In the genomic region with DNA sequence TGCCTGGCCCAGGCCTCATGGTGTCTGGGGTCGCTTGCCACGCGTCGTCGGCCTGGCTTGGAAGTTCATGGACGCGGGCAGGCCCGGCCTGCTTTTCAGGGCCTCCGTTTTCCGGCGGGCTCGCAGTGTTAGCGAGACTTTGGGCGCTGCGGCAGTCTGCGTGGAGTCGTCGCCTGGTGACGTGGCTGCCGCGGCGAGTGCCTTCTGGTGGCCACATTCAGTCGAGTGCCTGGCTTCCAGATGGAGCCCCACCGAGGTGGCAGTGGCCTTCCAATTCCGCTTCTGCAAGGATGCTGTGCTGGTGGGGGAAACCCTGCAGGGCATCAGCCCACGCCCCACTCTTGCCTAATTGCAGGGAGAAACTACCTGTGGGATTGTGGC, we compare ENCODE assay signal across 7 mouse cellular contexts.
A peak's percentile ranks its signal among the peaks of the same experiment; 100 is the strongest.
DNase-seq lines count a peak whose midpoint lies in the region; ATAC-seq and TF ChIP-seq lines count a peak whose summit lies in the region.
"Not testable (repeated sequence)": the region's sequence is repeated elsewhere in the genome, so short reads cannot be mapped to it uniquely, and the experiment has no call there.

No protein-coding gene starts in this region.

- TF ChIP-seq POLR2A in brain, embryonic 14.5 days (IDR thresholded peaks at IDR 0.05; ENCODE audit: borderline replicate concordance, extremely low read depth, insufficient read depth, insufficient read length, poor library complexity, severe bottlenecking), result not testable (repeated sequence)

- H3K9ac ChIP-seq in embryonic facial prominence, embryonic 15.5 days, result peak overlapping the region; percentile 33
- H3K9ac ChIP-seq in heart, embryonic 11.5 days (ENCODE audit: low read depth, low read length), result peak overlapping the region; percentile 76
- peak overlapping the region; percentile 59 for H3K9ac ChIP-seq in intestine, embryonic 15.5 days
- H3K9ac ChIP-seq in limb, embryonic 15.5 days, result peak overlapping the region; percentile 55

- H3K4me1 ChIP-seq in embryonic facial prominence, embryonic 15.5 days; heart, embryonic 11.5 days (ENCODE audit: control insufficient read depth, insufficient read depth, low read length); intestine, embryonic 15.5 days (replicated peaks); limb, embryonic 15.5 days: not testable (repeated sequence)
- H3K4me1 ChIP-seq in megakaryocyte, embryonic 14.5 days, result peaks cover 17% of the 10 kb centered on the region

- 19% methylated on average over 26 of the region's 26 CpGs for WGBS in embryonic facial prominence, embryonic 15.5 days
- 21% methylated on average over 26 of the region's 26 CpGs for WGBS in heart, embryonic 11.5 days (ENCODE audit: insufficient replicate concordance)
- WGBS in intestine, embryonic 15.5 days, result 25% methylated on average over 26 of the region's 26 CpGs
- 20% methylated on average over 26 of the region's 26 CpGs for WGBS in limb, embryonic 15.5 days

- not testable (repeated sequence) for H3K27ac ChIP-seq in embryonic facial prominence, embryonic 15.5 days (replicated peaks); heart, embryonic 11.5 days (ENCODE audit: low read depth, low read length); intestine, embryonic 15.5 days; limb, embryonic 15.5 days

- H3K9me3 ChIP-seq in embryonic facial prominence, embryonic 15.5 days (replicated peaks); heart, embryonic 11.5 days (replicated peaks; ENCODE audit: control insufficient read depth, low read length); intestine, embryonic 15.5 days; limb, embryonic 15.5 days: not testable (repeated sequence)
- peaks cover 11% of the 10 kb centered on the region; the same call in 1 of the 2 replicates for H3K9me3 ChIP-seq in megakaryocyte, embryonic 14.5 days

- ATAC-seq in embryonic facial prominence, embryonic 15.5 days (ENCODE audit: insufficient number of reproducible peaks, low FRiP score, low TSS enrichment, low read depth); heart, embryonic 11.5 days (replicated peaks; ENCODE audit: insufficient number of reproducible peaks, low FRiP score, low TSS enrichment); intestine, embryonic 15.5 days; limb, embryonic 15.5 days (ENCODE audit: insufficient number of reproducible peaks, low FRiP score, low TSS enrichment, low read depth): not testable (repeated sequence)

- H3K27me3 ChIP-seq in embryonic facial prominence, embryonic 15.5 days; heart, embryonic 11.5 days (ENCODE audit: control insufficient read depth, insufficient read depth, low read length); intestine, embryonic 15.5 days (replicated peaks); limb, embryonic 15.5 days; megakaryocyte, embryonic 14.5 days (replicated peaks): not testable (repeated sequence)

- H3K4me2 ChIP-seq in embryonic facial prominence, embryonic 15.5 days (replicated peaks), result peak overlapping the region; percentile 57
- peak overlapping the region; percentile 75 for H3K4me2 ChIP-seq in heart, embryonic 11.5 days
- H3K4me2 ChIP-seq in intestine, embryonic 15.5 days (replicated peaks), result peak overlapping the region; percentile 85
- peak overlapping the region; percentile 80 for H3K4me2 ChIP-seq in limb, embryonic 15.5 days

- H3K4me3 ChIP-seq in embryonic facial prominence, embryonic 15.5 days (replicated peaks), result peak overlapping the region; percentile 49
- peak overlapping the region; percentile 54 for H3K4me3 ChIP-seq in heart, embryonic 11.5 days (ENCODE audit: low read depth, low read length)
- peak overlapping the region; percentile 55 for H3K4me3 ChIP-seq in intestine, embryonic 15.5 days (replicated peaks)
- H3K4me3 ChIP-seq in limb, embryonic 15.5 days, result peak overlapping the region; percentile 55
- peak overlapping the region; percentile 90 for H3K4me3 ChIP-seq in megakaryocyte, embryonic 14.5 days (replicated peaks)

- H3K36me3 ChIP-seq in embryonic facial prominence, embryonic 15.5 days; heart, embryonic 11.5 days (ENCODE audit: control insufficient read depth, insufficient read depth, low read length); intestine, embryonic 15.5 days; limb, embryonic 15.5 days; megakaryocyte, embryonic 14.5 days (replicated peaks; ENCODE audit: low read length): not testable (repeated sequence)

- TF ChIP-seq CTCF in brain, embryonic 14.5 days (IDR thresholded peaks at IDR 0.05; ENCODE audit: borderline replicate concordance, extremely low read depth, insufficient read depth, insufficient read length), result not testable (repeated sequence)

- DNase-seq in brain, embryonic 14.5 days (ENCODE audit: low read depth), result peak; percentile 28
- peak; percentile 1 for DNase-seq in ovary, postnatal 10 days (ENCODE audit: low spot score)
